Mouse (Mus musculus): Measurements from ENCODE around the gene Neu2.

- TF ChIP-seq CTCF (IDR thresholded peaks at IDR 0.05; ENCODE audit: borderline replicate concordance, insufficient read depth, low read depth, low read length) (no peak), POLR2A (IDR thresholded peaks at IDR 0.05; ENCODE audit: borderline replicate concordance, insufficient read depth, low read length) (no peak)
Observed at GRCm38 (mm10) chr1:87520467-87520866, 10.8 kb downstream of the Neu2 start.
